Mouse (Mus musculus) ES-E14 (cell line): ENCODE results near the gene Homer1.

ENCODE experiments used
- CHD2 ChIP-seq: IDR thresholded peaks from 2 replicates; pipeline ENCODE4 v1.6.1; 2014; ENCODE audit warnings: mild to moderate bottlenecking, low read depth, low read length, inconsistent platforms
- MAFK ChIP-seq: IDR thresholded peaks from 2 replicates; pipeline ENCODE4 v1.6.1; 2014; ENCODE audit warnings: mild to moderate bottlenecking, low read depth, low read length, inconsistent platforms; ENCODE audit not compliant: insufficient read depth
- ZC3H11A ChIP-seq: IDR thresholded peaks from 2 replicates; pipeline ENCODE4 v1.6.1; 2012; ENCODE audit warnings: low read depth, mild to moderate bottlenecking, inconsistent platforms, low read length, borderline replicate concordance
- ZNF384 ChIP-seq: IDR thresholded peaks from 2 replicates; pipeline ENCODE4 v1.6.1; 2012; ENCODE audit warnings: low read depth, low read length, inconsistent platforms

GRCm38 (mm10) chr13:93307700-93308099 lies 8.3 kb downstream of the Homer1 start:
- TF ChIP-seq MAFK (no peak), CHD2 (no peak), ZNF384 (no peak), ZC3H11A (no peak)
